Mouse (Mus musculus) CH12.LX (cell line): ENCODE data around the gene Alkbh6. TPM values are rescaled to one million over a fixed set of nuclear protein-coding genes. Genes with fewer than 3 reads are reported as not detected.

ENCODE experiments used
- DNase-seq: peaks from one replicate; pipeline ENCODE4 v3.0.0-alpha.2; 2013; ENCODE audit errors: extremely low read depth
- H3K27ac ChIP-seq: 2 replicates; pipeline ENCODE4 v1.5.1; 2012; ENCODE audit warnings: low read depth, mild to moderate bottlenecking, control low read depth, moderate library complexity; ENCODE audit not compliant: insufficient read depth
- H3K27me3 ChIP-seq: replicated peaks from 2 replicates; pipeline ENCODE3; 2012; ENCODE audit warnings: inconsistent platforms
- H3K36me3 ChIP-seq, 2 experiments: replicated peaks in 1 of 2; 2 replicates each; pipeline versions ENCODE3 to v1.6.1; 2012; ENCODE audit warnings: inconsistent platforms in 1 of 2, low read length in 1 of 2, mild to moderate bottlenecking in 1 of 2, mixed read lengths in 1 of 2, moderate library complexity in 1 of 2; ENCODE audit not compliant: control insufficient read depth in 1 of 2, insufficient read depth in 1 of 2
- H3K4me1 ChIP-seq, 2 experiments: 2 replicates each; pipeline ENCODE4 v1.6.1; 2012; ENCODE audit warnings: inconsistent platforms in 1 of 2, moderate library complexity in 1 of 2; ENCODE audit not compliant: insufficient read depth in 2 of 2, control insufficient read depth in 1 of 2
- H3K4me2 ChIP-seq: 2 replicates; pipeline ENCODE4 v1.6.1; 2012; ENCODE audit warnings: low read depth, mild to moderate bottlenecking, control low read depth; ENCODE audit not compliant: poor library complexity, insufficient read depth, severe bottlenecking
- H3K4me3 ChIP-seq, 3 experiments: fragments of 150-350 bp in 1 of 3; sonication (generic) in 1 of 3; replicated peaks in 1 of 3; 2 replicates each; pipeline versions ENCODE3 to v1.5.1; 2011 to 2012; ENCODE audit warnings: low read depth in 2 of 3, low read length in 2 of 3, mild to moderate bottlenecking in 2 of 3, moderate library complexity in 2 of 3, control low read depth in 1 of 3, improper control_type of control experiment in 1 of 3, inconsistent platforms in 1 of 3, mixed read lengths in 1 of 3; ENCODE audit not compliant: poor library complexity in 1 of 3
- H3K79me2 ChIP-seq: replicated peaks from 2 replicates; pipeline ENCODE4 v1.6.1; 2012; ENCODE audit warnings: mild to moderate bottlenecking, moderate library complexity; ENCODE audit not compliant: control insufficient read depth, poor library complexity, insufficient read depth, severe bottlenecking; ENCODE audit errors: extremely low read depth
- H3K9ac ChIP-seq: 2 replicates; pipeline ENCODE4 v1.6.1; 2012; ENCODE audit warnings: low read depth, mild to moderate bottlenecking, control low read depth, moderate library complexity; ENCODE audit not compliant: insufficient read depth
- H3K9me3 ChIP-seq: replicated peaks from 2 replicates; pipeline ENCODE3; 2012; ENCODE audit warnings: low read length, inconsistent platforms, mixed read lengths
- CHD2 ChIP-seq: IDR thresholded peaks from 2 replicates; pipeline ENCODE4 v1.6.1; 2011; ENCODE audit warnings: low read length, improper control_type of control experiment
- EP300 ChIP-seq: IDR thresholded peaks from 2 replicates; pipeline ENCODE4 v1.6.1; 2011; ENCODE audit warnings: low read length, improper control_type of control experiment
- GABPA ChIP-seq: IDR thresholded peaks from 2 replicates; pipeline ENCODE4 v1.6.1; 2012; ENCODE audit warnings: low read depth, low read length, improper control_type of control experiment, inconsistent platforms; ENCODE audit not compliant: insufficient replicate concordance
- HCFC1 ChIP-seq: IDR thresholded peaks from 2 replicates; pipeline ENCODE4 v1.6.1; 2012; ENCODE audit warnings: low read depth, mild to moderate bottlenecking, inconsistent platforms, low read length, improper control_type of control experiment
- IRF4 ChIP-seq: IDR thresholded peaks from 2 replicates; pipeline ENCODE4 v1.6.1; 2014; ENCODE audit warnings: low read depth, mild to moderate bottlenecking, inconsistent platforms, low read length, improper control_type of control experiment
- MAX ChIP-seq: IDR thresholded peaks from 2 replicates; pipeline ENCODE4 v1.6.1; 2011; ENCODE audit warnings: low read length, improper control_type of control experiment
- MEF2A ChIP-seq: IDR thresholded peaks from 2 replicates; pipeline ENCODE4 v1.6.1; 2014; ENCODE audit warnings: low read depth, mild to moderate bottlenecking, inconsistent platforms, low read length, improper control_type of control experiment, borderline replicate concordance
- NRF1 ChIP-seq: IDR thresholded peaks from 2 replicates; pipeline ENCODE4 v1.6.1; 2014; ENCODE audit warnings: low read depth, mild to moderate bottlenecking, inconsistent platforms, low read length, improper control_type of control experiment, moderate library complexity
- PAX5 ChIP-seq: IDR thresholded peaks from 2 replicates; pipeline ENCODE4 v1.6.1; 2012; ENCODE audit warnings: low read length, inconsistent platforms, mixed read lengths
- POLR2A ChIP-seq: IDR thresholded peaks from 2 replicates; pipeline ENCODE4 v1.6.1; 2011; ENCODE audit warnings: low read depth, mild to moderate bottlenecking, improper control_type of control experiment, low read length
- RCOR1 ChIP-seq: conservative IDR thresholded peaks from 2 replicates; pipeline ENCODE4 v1.6.1; 2012; ENCODE audit warnings: low read depth, mild to moderate bottlenecking, inconsistent platforms, low read length, improper control_type of control experiment
- SIN3A ChIP-seq: IDR thresholded peaks from 2 replicates; pipeline ENCODE4 v1.6.1; 2012; ENCODE audit warnings: low read length, improper control_type of control experiment, inconsistent platforms
- SMC3 ChIP-seq: IDR thresholded peaks from 2 replicates; pipeline ENCODE4 v1.6.1; 2011; ENCODE audit warnings: low read depth, low read length, improper control_type of control experiment
- UBTF ChIP-seq: IDR thresholded peaks from 2 replicates; pipeline ENCODE4 v1.6.1; 2012; ENCODE audit warnings: low read depth, mild to moderate bottlenecking, inconsistent platforms, low read length, improper control_type of control experiment, moderate library complexity
- USF1 ChIP-seq: IDR thresholded peaks from 2 replicates; pipeline ENCODE4 v1.6.1; 2014; ENCODE audit warnings: low read depth, mild to moderate bottlenecking, inconsistent platforms, low read length, improper control_type of control experiment
- USF2 ChIP-seq: conservative IDR thresholded peaks from 2 replicates; pipeline ENCODE4 v1.6.1; 2011; ENCODE audit warnings: low read depth, low read length, improper control_type of control experiment
- ZKSCAN1 ChIP-seq: IDR thresholded peaks from 2 replicates; pipeline ENCODE4 v1.6.1; 2012; ENCODE audit warnings: low read depth, inconsistent platforms, low read length, improper control_type of control experiment, borderline replicate concordance
- ZNF384 ChIP-seq: IDR thresholded peaks from 2 replicates; pipeline ENCODE4 v1.6.1; 2012; ENCODE audit warnings: low read depth, low read length, improper control_type of control experiment, inconsistent platforms
- dilution Hi-C: fragments of 300-500 bp; cut with MboI; formaldehyde crosslinking; loops from 2 replicates; pipeline ENCODE4 v1.14.3; 2020; ENCODE audit warnings: low sequenced_read_pairs; ENCODE audit not compliant: extremely low pct_unique_long_range_greater_than_20kb, extremely low pct_ligation_motif_present
- in situ Hi-C: fragments of 300-500 bp; cut with MboI; formaldehyde crosslinking; loops from 3 replicates; pipeline ENCODE4 v1.14.3; 2019; ENCODE audit warnings: low sequenced_read_pairs, low pct_ligation_motif_present, low pct_unique_long_range_greater_than_20kb, mixed read lengths
- polyA plus RNA-seq: library from polyadenylated mRNA; unstranded; fragments of >175 nt; gene quantifications from 2 replicates; pipeline ENCODE4 v1.2.1, GENCODE M21; 2012; ENCODE audit warnings: low read depth; ENCODE audit not compliant: insufficient read length
- total RNA-seq, 2 experiments: library from RNA; depleted of rRNA; stranded (reverse); fragments of 300-350 nt in 1 of 2; fragments of >200 nt in 1 of 2; gene quantifications; 2 replicates each; pipeline ENCODE4 v1.2.3; 2012 to 2014

The Alkbh6 gene
- total and polyA plus RNA-seq, 3 experiments = 25.2 to 35.7 (median 28.8) TPM

DNA sequence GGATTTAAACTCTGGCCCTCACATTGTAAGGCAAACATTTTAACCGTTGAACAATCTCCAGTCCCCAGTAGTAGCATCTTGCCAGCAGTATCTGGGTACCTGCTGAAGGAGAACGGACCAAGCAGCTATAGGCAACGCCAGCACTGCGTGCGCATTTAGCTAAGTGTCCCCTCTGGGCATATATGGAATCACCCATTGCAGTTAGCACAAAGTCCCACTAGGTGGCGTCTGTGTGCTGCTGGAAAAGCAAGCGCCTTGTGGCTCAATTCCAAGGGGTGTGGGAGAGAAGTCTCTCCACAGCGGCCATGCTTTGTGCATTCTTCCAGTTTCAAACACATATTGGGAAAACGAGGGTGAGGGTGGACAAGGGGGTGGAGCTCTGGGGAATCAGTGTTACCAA is 27.9 kb downstream of the Alkbh6 start (continued):
- no peak for TF ChIP-seq POLR2A
- no peak for TF ChIP-seq USF2
- no peak for TF ChIP-seq PAX5
- TF ChIP-seq EP300 = no peak
- no peak for TF ChIP-seq HCFC1
- no peak for TF ChIP-seq ZNF384
- TF ChIP-seq ZKSCAN1 = no peak
- no peak for TF ChIP-seq RCOR1
- TF ChIP-seq SMC3 = peak; percentile 83

DNA sequence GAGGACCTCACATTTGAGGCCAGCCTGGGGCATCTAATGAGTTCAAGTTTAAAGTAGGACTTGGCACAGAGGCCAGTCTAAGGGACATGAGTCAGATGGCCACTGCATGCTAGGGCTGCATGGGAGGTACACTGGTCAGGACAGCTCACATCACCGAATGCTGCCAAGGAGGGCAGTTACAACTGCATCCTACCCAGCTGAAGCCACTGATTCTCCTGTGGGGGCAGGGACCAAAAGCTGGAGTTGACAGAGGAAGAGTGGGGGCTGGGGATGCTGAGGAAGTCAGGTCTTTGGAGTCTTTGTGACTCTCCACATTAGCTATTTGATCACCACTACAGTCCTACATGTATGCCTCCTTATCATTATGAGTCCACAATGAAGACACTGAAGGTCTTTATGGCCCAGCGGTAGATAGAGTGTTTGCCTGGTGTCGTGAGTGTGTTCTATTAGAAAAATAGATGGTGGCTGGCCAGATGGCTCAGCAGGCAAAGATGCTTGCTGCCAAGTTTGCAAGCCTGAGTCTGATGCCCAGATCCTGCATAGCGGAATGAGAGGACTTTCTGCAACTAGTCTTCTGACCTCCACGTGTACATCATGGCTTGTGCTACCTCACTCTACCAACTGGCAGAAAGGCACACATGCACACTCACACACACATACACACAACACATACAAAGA is 31.1 kb downstream of the Alkbh6 start:
- Histone ChIP-seq H3K4me3 (no peak overlapping the region), H3K9ac (no peak overlapping the region), H3K4me1 (no peaks in the 10 kb centered on the region), H3K27ac (no peak overlapping the region), H3K79me2 (no peaks in the 10 kb centered on the region), H3K27me3 (peaks cover 86% of the 10 kb centered on the region), H3K9me3 (no peaks in the 10 kb centered on the region), H3K4me2 (no peak overlapping the region), H3K36me3 (no peaks in the 10 kb centered on the region)
- DNase-seq = no peak
- dilution Hi-C loops (no loop called here), in situ Hi-C loops (no loop called here)
- TF ChIP-seq UBTF = no peak
- no peak for TF ChIP-seq SMC3
- no peak for TF ChIP-seq CHD2
- TF ChIP-seq, all 38 proteins: peak for 0

DNA sequence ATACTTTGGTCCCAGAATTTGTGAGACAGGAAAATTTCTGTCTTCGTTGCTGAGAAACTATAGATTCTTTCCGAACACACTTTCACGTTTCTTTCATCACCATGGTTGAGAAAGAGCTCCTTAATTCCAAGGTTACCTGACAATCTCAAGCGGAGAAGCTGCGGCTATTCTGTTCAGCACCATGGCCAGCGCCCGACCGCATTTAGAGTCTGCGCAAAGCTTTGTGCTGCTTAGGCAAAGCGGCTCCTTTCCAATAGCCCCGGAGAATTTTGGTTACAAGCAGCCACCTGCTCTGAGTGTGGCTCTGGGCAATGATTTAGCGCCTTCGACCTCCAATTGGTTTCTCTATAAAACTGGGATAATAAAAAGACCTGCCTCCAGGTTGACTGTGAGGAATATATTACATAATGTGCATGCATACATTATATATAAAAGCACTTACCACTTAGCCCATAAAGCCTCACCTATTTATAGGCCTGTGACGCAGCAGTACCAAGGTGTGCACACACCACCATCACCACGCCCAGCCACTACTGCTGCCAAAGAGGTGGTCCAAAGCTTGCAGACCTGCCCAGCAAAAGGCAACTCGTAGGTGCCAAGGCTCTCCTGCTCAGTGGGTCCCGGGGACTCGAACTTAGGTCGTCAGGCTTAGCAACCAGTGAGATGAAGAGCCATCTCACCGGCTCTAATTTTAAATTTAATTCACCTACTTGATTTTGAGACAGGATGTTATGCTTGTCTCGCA is 38.3 kb downstream of the Alkbh6 start:
- dilution Hi-C loops = no loop called here
- H3K79me2 ChIP-seq = no peaks in the 10 kb centered on the region
- H3K9me3 ChIP-seq = no peaks in the 10 kb centered on the region
- H3K9ac ChIP-seq = no peak overlapping the region
- no peaks in the 10 kb centered on the region for H3K36me3 ChIP-seq
- no peaks in the 10 kb centered on the region for H3K4me1 ChIP-seq
- H3K4me3 ChIP-seq = no peak overlapping the region
- H3K27me3 ChIP-seq = peaks cover 87% of the 10 kb centered on the region
- no peak overlapping the region for H3K4me2 ChIP-seq
- DNase-seq = peak; percentile 61
- H3K27ac ChIP-seq = no peak overlapping the region
- TF ChIP-seq USF1 (no peak), HCFC1 (no peak), IRF4 (no peak), NRF1 (peak; percentile 81), MEF2A (no peak), SIN3A (peak; percentile 76), MAX (no peak), UBTF (no peak), CHD2 (no peak), GABPA (no peak)
- in situ Hi-C loops = no loop called here
